Mouse (Mus musculus) forebrain, embryonic 13.5 days (tissue): ENCODE results near the gene A3galt2. TPM values are rescaled to one million over a fixed set of nuclear protein-coding genes. Genes with fewer than 3 reads are reported as not detected.

Experiments
- ATAC-seq: fragments of 200-750 bp; cut with Nextera tagmentation; 2 replicates; pipeline ENCODE4 v1.8.0; 2017
- H3K27ac ChIP-seq: fragments of 300-500 bp; sonication (generic); 2 replicates; pipeline ENCODE4 v1.5.1; 2015; ENCODE audit warnings: inconsistent platforms, mild to moderate bottlenecking, moderate library complexity
- H3K27me3 ChIP-seq: fragments of 300-500 bp; sonication (generic); 2 replicates; pipeline ENCODE4 v1.6.1; 2015; ENCODE audit warnings: mild to moderate bottlenecking, inconsistent platforms
- H3K36me3 ChIP-seq: fragments of 300-500 bp; sonication (generic); 2 replicates; pipeline ENCODE4 v1.6.1; 2015; ENCODE audit warnings: mild to moderate bottlenecking, inconsistent platforms; ENCODE audit not compliant: poor library complexity, severe bottlenecking
- H3K4me1 ChIP-seq: fragments of 300-500 bp; sonication (generic); 2 replicates; pipeline ENCODE4 v1.6.1; 2015; ENCODE audit warnings: inconsistent platforms
- H3K4me2 ChIP-seq: fragments of 300-500 bp; sonication (generic); 2 replicates; pipeline ENCODE4 v1.6.1; 2015; ENCODE audit warnings: inconsistent platforms, mild to moderate bottlenecking, moderate library complexity
- H3K4me3 ChIP-seq: fragments of 300-500 bp; sonication (generic); 2 replicates; pipeline ENCODE4 v1.5.1; 2015; ENCODE audit warnings: mild to moderate bottlenecking, inconsistent platforms
- H3K9ac ChIP-seq: fragments of 300-500 bp; sonication (generic); 2 replicates; pipeline ENCODE4 v1.6.1; 2015; ENCODE audit warnings: mild to moderate bottlenecking, inconsistent platforms
- H3K9me3 ChIP-seq: fragments of 300-500 bp; sonication (generic); replicated peaks from 2 replicates; pipeline ENCODE4 v1.6.1; 2016; ENCODE audit warnings: inconsistent platforms
- WGBS: fragments of 180-500 bp; shearing (Covaris S2); methylation state at CpG from one replicate; pipeline ENCODE4 v1.1.7; 2015; 5-methylcytosine and 5-hydroxymethylcytosine counted together
- polyA plus RNA-seq: library from polyadenylated mRNA; unstranded; fragments of >200 nt; fragmentation: Nextera tagmentation; extraction: Ambion mirVana; gene quantifications from 2 replicates; pipeline ENCODE4 v1.2.1, GENCODE M21; 2015

The A3galt2 gene
- polyA plus RNA-seq, 1 experiment from 2014 or later = 0.88 TPM

- WGBS = 94% methylated on average over 20 of the region's 20 CpGs
Measured at GRCm38 (mm10) chr4:128766929-128767328, 11.8 kb downstream of the A3galt2 start.

GRCm38 (mm10) chr4:128768120-128768519, 13.0 kb downstream of the A3galt2 start:
- Histone ChIP-seq H3K4me1 (no peaks in the 10 kb centered on the region), H3K27ac (no peak overlapping the region), H3K36me3 (peaks cover 34% of the 10 kb centered on the region), H3K4me2 (no peak overlapping the region), H3K27me3 (no peaks in the 10 kb centered on the region), H3K9ac (no peak overlapping the region), H3K9me3 (peaks cover 5% of the 10 kb centered on the region), H3K4me3 (no peak overlapping the region)
- WGBS = 84% methylated on average over 13 of the region's 13 CpGs
- ATAC-seq = no peak

More at GRCm38 (mm10) chr4:128766929-128767328, 11.8 kb downstream of the A3galt2 start:
- H3K9ac ChIP-seq = no peak overlapping the region
- no peaks in the 10 kb centered on the region for H3K27me3 ChIP-seq
- no peak overlapping the region for H3K4me3 ChIP-seq
- peaks cover 27% of the 10 kb centered on the region for H3K36me3 ChIP-seq
- H3K27ac ChIP-seq = no peak overlapping the region
- no peak overlapping the region for H3K4me2 ChIP-seq
- ATAC-seq = no peak
- H3K4me1 ChIP-seq = no peaks in the 10 kb centered on the region
- peaks cover 11% of the 10 kb centered on the region for H3K9me3 ChIP-seq

- H3K4me3 ChIP-seq = no peak overlapping the region
- no peak for ATAC-seq
- 85% methylated on average over 13 of the region's 13 CpGs for WGBS
- H3K27me3 ChIP-seq = no peaks in the 10 kb centered on the region
- no peaks in the 10 kb centered on the region for H3K9me3 ChIP-seq
- no peak overlapping the region for H3K9ac ChIP-seq
- no peak overlapping the region for H3K27ac ChIP-seq
- peaks cover 47% of the 10 kb centered on the region for H3K36me3 ChIP-seq
- H3K4me2 ChIP-seq = no peak overlapping the region
- no peaks in the 10 kb centered on the region for H3K4me1 ChIP-seq
Measured at GRCm38 (mm10) chr4:128769569-128770355, 14.6 kb downstream of the A3galt2 start.

- H3K9me3 ChIP-seq = no peaks in the 10 kb centered on the region
- H3K27ac ChIP-seq = no peak overlapping the region; the same call in 1 of the 2 replicates
- H3K4me2 ChIP-seq = no peak overlapping the region
- no peaks in the 10 kb centered on the region for H3K27me3 ChIP-seq
- H3K4me3 ChIP-seq = no peak overlapping the region
- no peak overlapping the region for H3K9ac ChIP-seq
- ATAC-seq = no peak; the same call in 1 of the 2 replicates
- peaks cover 56% of the 10 kb centered on the region for H3K36me3 ChIP-seq
- 86% methylated on average over 5 of the region's 5 CpGs for WGBS
- no peaks in the 10 kb centered on the region for H3K4me1 ChIP-seq
Measured at GRCm38 (mm10) chr4:128770698-128771097, 15.5 kb downstream of the A3galt2 start.

GRCm38 (mm10) chr4:128773820-128774219, 18.7 kb downstream of the A3galt2 start:
- Histone ChIP-seq H3K4me1 (no peaks in the 10 kb centered on the region), H3K9me3 (no peaks in the 10 kb centered on the region), H3K36me3 (peaks cover 77% of the 10 kb centered on the region), H3K4me3 (no peak overlapping the region), H3K4me2 (no peak overlapping the region), H3K27ac (no peak overlapping the region), H3K9ac (no peak overlapping the region), H3K27me3 (no peaks in the 10 kb centered on the region)
- 91% methylated on average over 11 of the region's 11 CpGs for WGBS
- ATAC-seq = no peak

- Histone ChIP-seq H3K4me2 (no peak overlapping the region), H3K27ac (no peak overlapping the region), H3K9ac (no peak overlapping the region), H3K4me1 (no peaks in the 10 kb centered on the region), H3K27me3 (no peaks in the 10 kb centered on the region), H3K9me3 (no peaks in the 10 kb centered on the region), H3K36me3 (peaks cover 83% of the 10 kb centered on the region), H3K4me3 (no peak overlapping the region)
- 94% methylated on average over 9 of the region's 9 CpGs for WGBS
- no peak for ATAC-seq
Measured at GRCm38 (mm10) chr4:128774467-128774866, 19.3 kb downstream of the A3galt2 start.

- Histone ChIP-seq H3K36me3 (peaks cover 99% of the 10 kb centered on the region), H3K9me3 (no peaks in the 10 kb centered on the region), H3K4me1 (no peaks in the 10 kb centered on the region), H3K4me2 (no peak overlapping the region), H3K9ac (no peak overlapping the region), H3K27me3 (no peaks in the 10 kb centered on the region), H3K27ac (peak overlapping the region; percentile 2), H3K4me3 (no peak overlapping the region)
- WGBS = 42% methylated on average over 20 of the region's 20 CpGs
- peak; percentile 64 for ATAC-seq
Measured at GRCm38 (mm10) chr4:128776568-128777289, 21.6 kb downstream of the A3galt2 start.

- Histone ChIP-seq H3K9me3 (no peaks in the 10 kb centered on the region), H3K9ac (peak overlapping the region; percentile 37; the same call in 1 of the 2 replicates), H3K4me2 (no peak overlapping the region), H3K27me3 (no peaks in the 10 kb centered on the region), H3K4me1 (no peaks in the 10 kb centered on the region), H3K4me3 (no peak overlapping the region), H3K36me3 (peaks cover 99% of the 10 kb centered on the region), H3K27ac (peak overlapping the region; percentile 25; the same call in 1 of the 2 replicates)
- WGBS = 87% methylated on average over 11 of the region's 11 CpGs
- no peak for ATAC-seq
Measured at GRCm38 (mm10) chr4:128777593-128777992, 22.4 kb downstream of the A3galt2 start.

GRCm38 (mm10) chr4:128782037-128782436, 26.9 kb downstream of the A3galt2 start:
- WGBS = 92% methylated on average over 7 of the region's 7 CpGs
- no peak overlapping the region for H3K4me2 ChIP-seq
- H3K4me1 ChIP-seq = no peaks in the 10 kb centered on the region
- no peak for ATAC-seq
- H3K4me3 ChIP-seq = no peak overlapping the region
- H3K36me3 ChIP-seq = peaks cover 98% of the 10 kb centered on the region
- no peaks in the 10 kb centered on the region for H3K27me3 ChIP-seq
- no peak overlapping the region for H3K9ac ChIP-seq
- no peak overlapping the region for H3K27ac ChIP-seq
- H3K9me3 ChIP-seq = no peaks in the 10 kb centered on the region

- Histone ChIP-seq H3K36me3 (peaks cover 98% of the 10 kb centered on the region), H3K4me2 (no peak overlapping the region), H3K9me3 (no peaks in the 10 kb centered on the region), H3K4me1 (no peaks in the 10 kb centered on the region), H3K9ac (no peak overlapping the region), H3K27me3 (no peaks in the 10 kb centered on the region), H3K27ac (no peak overlapping the region), H3K4me3 (no peak overlapping the region)
- 85% methylated on average over 4 of the region's 4 CpGs for WGBS
- ATAC-seq = no peak
Measured at GRCm38 (mm10) chr4:128782645-128783044, 27.5 kb downstream of the A3galt2 start.

GRCm38 (mm10) chr4:128784950-128785631, 29.9 kb downstream of the A3galt2 start:
- 94% methylated on average over 15 of the region's 15 CpGs for WGBS
- Histone ChIP-seq H3K27ac (no peak overlapping the region), H3K27me3 (no peaks in the 10 kb centered on the region), H3K36me3 (peaks cover 92% of the 10 kb centered on the region), H3K4me3 (no peak overlapping the region), H3K9me3 (no peaks in the 10 kb centered on the region), H3K9ac (no peak overlapping the region), H3K4me1 (no peaks in the 10 kb centered on the region), H3K4me2 (no peak overlapping the region)
- no peak for ATAC-seq
